Mouse (Mus musculus) CH12.LX (cell line): ENCODE results near the gene Hmga1b. TPM values are rescaled to one million over a fixed set of nuclear protein-coding genes. Genes with fewer than 3 reads are reported as not detected.
"Not testable (repeated sequence)": the region's sequence is repeated elsewhere in the genome, so short reads cannot be mapped to it uniquely, and the experiment has no call there.

Experiments used
- DNase-seq: peaks from one replicate; pipeline ENCODE4 v3.0.0-alpha.2; 2013; ENCODE audit errors: extremely low read depth
- H3K27ac ChIP-seq: 2 replicates; pipeline ENCODE4 v1.5.1; 2012; ENCODE audit warnings: low read depth, mild to moderate bottlenecking, control low read depth, moderate library complexity; ENCODE audit not compliant: insufficient read depth
- H3K27me3 ChIP-seq: replicated peaks from 2 replicates; pipeline ENCODE3; 2012; ENCODE audit warnings: inconsistent platforms
- H3K36me3 ChIP-seq, 2 experiments: replicated peaks in 1 of 2; 2 replicates each; pipeline versions ENCODE3 to v1.6.1; 2012; ENCODE audit warnings: inconsistent platforms in 1 of 2, low read length in 1 of 2, mild to moderate bottlenecking in 1 of 2, mixed read lengths in 1 of 2, moderate library complexity in 1 of 2; ENCODE audit not compliant: control insufficient read depth in 1 of 2, insufficient read depth in 1 of 2
- H3K4me1 ChIP-seq, 2 experiments: 2 replicates each; pipeline ENCODE4 v1.6.1; 2012; ENCODE audit warnings: inconsistent platforms in 1 of 2, moderate library complexity in 1 of 2; ENCODE audit not compliant: insufficient read depth in 2 of 2, control insufficient read depth in 1 of 2
- H3K4me2 ChIP-seq: 2 replicates; pipeline ENCODE4 v1.6.1; 2012; ENCODE audit warnings: low read depth, mild to moderate bottlenecking, control low read depth; ENCODE audit not compliant: poor library complexity, insufficient read depth, severe bottlenecking
- H3K4me3 ChIP-seq, 3 experiments: fragments of 150-350 bp in 1 of 3; sonication (generic) in 1 of 3; replicated peaks in 1 of 3; 2 replicates each; pipeline versions ENCODE3 to v1.5.1; 2011 to 2012; ENCODE audit warnings: low read depth in 2 of 3, low read length in 2 of 3, mild to moderate bottlenecking in 2 of 3, moderate library complexity in 2 of 3, control low read depth in 1 of 3, improper control_type of control experiment in 1 of 3, inconsistent platforms in 1 of 3, mixed read lengths in 1 of 3; ENCODE audit not compliant: poor library complexity in 1 of 3
- H3K79me2 ChIP-seq: replicated peaks from 2 replicates; pipeline ENCODE4 v1.6.1; 2012; ENCODE audit warnings: mild to moderate bottlenecking, moderate library complexity; ENCODE audit not compliant: control insufficient read depth, poor library complexity, insufficient read depth, severe bottlenecking; ENCODE audit errors: extremely low read depth
- H3K9ac ChIP-seq: 2 replicates; pipeline ENCODE4 v1.6.1; 2012; ENCODE audit warnings: low read depth, mild to moderate bottlenecking, control low read depth, moderate library complexity; ENCODE audit not compliant: insufficient read depth
- H3K9me3 ChIP-seq: replicated peaks from 2 replicates; pipeline ENCODE3; 2012; ENCODE audit warnings: low read length, inconsistent platforms, mixed read lengths
- E2F4 ChIP-seq: IDR thresholded peaks from 2 replicates; pipeline ENCODE4 v1.6.1; 2011; ENCODE audit warnings: low read depth, low read length, improper control_type of control experiment; ENCODE audit not compliant: insufficient replicate concordance
- GABPA ChIP-seq: IDR thresholded peaks from 2 replicates; pipeline ENCODE4 v1.6.1; 2012; ENCODE audit warnings: low read depth, low read length, improper control_type of control experiment, inconsistent platforms; ENCODE audit not compliant: insufficient replicate concordance
- IRF4 ChIP-seq: IDR thresholded peaks from 2 replicates; pipeline ENCODE4 v1.6.1; 2014; ENCODE audit warnings: low read depth, mild to moderate bottlenecking, inconsistent platforms, low read length, improper control_type of control experiment
- JUND ChIP-seq: conservative IDR thresholded peaks from 2 replicates; pipeline ENCODE4 v1.6.1; 2011; ENCODE audit warnings: low read depth, low read length, improper control_type of control experiment
- KAT2A ChIP-seq: IDR thresholded peaks from 2 replicates; pipeline ENCODE4 v1.6.1; 2012; ENCODE audit warnings: low read length, improper control_type of control experiment, inconsistent platforms; ENCODE audit not compliant: insufficient replicate concordance
- MXI1 ChIP-seq: IDR thresholded peaks from 2 replicates; pipeline ENCODE4 v1.6.1; 2011; ENCODE audit warnings: mild to moderate bottlenecking, low read depth, low read length, improper control_type of control experiment
- NELFE ChIP-seq: IDR thresholded peaks from 2 replicates; pipeline ENCODE4 v1.6.1; 2011; ENCODE audit warnings: low read depth, low read length, improper control_type of control experiment
- NRF1 ChIP-seq: IDR thresholded peaks from 2 replicates; pipeline ENCODE4 v1.6.1; 2014; ENCODE audit warnings: low read depth, mild to moderate bottlenecking, inconsistent platforms, low read length, improper control_type of control experiment, moderate library complexity
- PAX5 ChIP-seq: IDR thresholded peaks from 2 replicates; pipeline ENCODE4 v1.6.1; 2012; ENCODE audit warnings: low read length, inconsistent platforms, mixed read lengths
- SMC3 ChIP-seq: IDR thresholded peaks from 2 replicates; pipeline ENCODE4 v1.6.1; 2011; ENCODE audit warnings: low read depth, low read length, improper control_type of control experiment
- TBP ChIP-seq: conservative IDR thresholded peaks from 2 replicates; pipeline ENCODE4 v1.6.1; 2011; ENCODE audit warnings: low read depth, low read length, improper control_type of control experiment
- USF1 ChIP-seq: IDR thresholded peaks from 2 replicates; pipeline ENCODE4 v1.6.1; 2014; ENCODE audit warnings: low read depth, mild to moderate bottlenecking, inconsistent platforms, low read length, improper control_type of control experiment
- ZC3H11A ChIP-seq: IDR thresholded peaks from 2 replicates; pipeline ENCODE4 v1.6.1; 2012; ENCODE audit warnings: low read depth, mild to moderate bottlenecking, inconsistent platforms, low read length, improper control_type of control experiment
- ZMIZ1 ChIP-seq: IDR thresholded peaks from 2 replicates; pipeline ENCODE4 v1.6.1; 2012; ENCODE audit warnings: low read depth, mild to moderate bottlenecking, inconsistent platforms, low read length, improper control_type of control experiment
- ZNF384 ChIP-seq: IDR thresholded peaks from 2 replicates; pipeline ENCODE4 v1.6.1; 2012; ENCODE audit warnings: low read depth, low read length, improper control_type of control experiment, inconsistent platforms
- dilution Hi-C: fragments of 300-500 bp; cut with MboI; formaldehyde crosslinking; loops from 2 replicates; pipeline ENCODE4 v1.14.3; 2020; ENCODE audit warnings: low sequenced_read_pairs; ENCODE audit not compliant: extremely low pct_unique_long_range_greater_than_20kb, extremely low pct_ligation_motif_present
- in situ Hi-C: fragments of 300-500 bp; cut with MboI; formaldehyde crosslinking; loops from 3 replicates; pipeline ENCODE4 v1.14.3; 2019; ENCODE audit warnings: low sequenced_read_pairs, low pct_ligation_motif_present, low pct_unique_long_range_greater_than_20kb, mixed read lengths
- polyA plus RNA-seq: library from polyadenylated mRNA; unstranded; fragments of >175 nt; gene quantifications from 2 replicates; pipeline ENCODE4 v1.2.1, GENCODE M21; 2012; ENCODE audit warnings: low read depth; ENCODE audit not compliant: insufficient read length
- total RNA-seq, 2 experiments: library from RNA; depleted of rRNA; stranded (reverse); fragments of 300-350 nt in 1 of 2; fragments of >200 nt in 1 of 2; gene quantifications; 2 replicates each; pipeline ENCODE4 v1.2.3; 2012 to 2014

Gene Hmga1b
- total and polyA plus RNA-seq, 3 experiments = 126 to 414 (median 167) TPM

- Histone ChIP-seq H3K4me1 (peaks cover 8 to 13% of the 10 kb centered on the region in 2 experiments), H3K9ac (no peak overlapping the region), H3K4me3 (no peak overlapping the region)
Observed at GRCm38 (mm10) chr11:120728530-120729240, 33.9 kb upstream of the Hmga1b start.

GRCm38 (mm10) chr11:120729432-120730050 is 33.1 kb upstream of the Hmga1b start:
- peaks cover 12 to 16% of the 10 kb centered on the region in 2 experiments for H3K36me3 ChIP-seq
- DNase-seq = peak; percentile 40

More at GRCm38 (mm10) chr11:120728530-120729240, 33.9 kb upstream of the Hmga1b start:
- TF ChIP-seq IRF4 (no peak), USF1 (no peak), GABPA (no peak), MXI1 (no peak), E2F4 (no peak), NRF1 (no peak), SMC3 (no peak), ZNF384 (no peak), NELFE (no peak), PAX5 (no peak)
- TF ChIP-seq, all 38 proteins: peak for 0
- H3K27me3 ChIP-seq = peaks cover 46% of the 10 kb centered on the region
- H3K79me2 ChIP-seq = no peaks in the 10 kb centered on the region
- no peak overlapping the region for H3K27ac ChIP-seq
- no peaks in the 10 kb centered on the region for H3K9me3 ChIP-seq
- H3K36me3 ChIP-seq = peaks cover 12 to 21% of the 10 kb centered on the region in 2 experiments
- H3K4me2 ChIP-seq = no peak overlapping the region
- no peak for DNase-seq
- dilution Hi-C loops (no loop called here), in situ Hi-C loops (loop anchor here (5.0 kb wide), 1 partner anchor 39 kb away; no protein-coding TSS in a partner anchor)

GRCm38 (mm10) chr11:120730331-120730870 is 32.2 kb upstream of the Hmga1b start:
- peaks cover 8 to 13% of the 10 kb centered on the region in 2 experiments for H3K4me1 ChIP-seq
- dilution Hi-C loops = no loop called here
- peaks cover 5 to 9% of the 10 kb centered on the region in 2 experiments for H3K36me3 ChIP-seq
- no peak for DNase-seq
- H3K9ac ChIP-seq = no peak overlapping the region
- in situ Hi-C loops = no loop called here
- H3K9me3 ChIP-seq = no peaks in the 10 kb centered on the region
- no peak overlapping the region for H3K4me3 ChIP-seq
- no peaks in the 10 kb centered on the region for H3K79me2 ChIP-seq
- TF ChIP-seq E2F4 = no peak
- TF ChIP-seq JUND = no peak
- TF ChIP-seq ZMIZ1 = no peak
- no peak for TF ChIP-seq TBP
- TF ChIP-seq KAT2A = no peak
- TF ChIP-seq ZC3H11A = no peak
- TF ChIP-seq SMC3 = no peak
- H3K4me2 ChIP-seq = no peak overlapping the region
- H3K27me3 ChIP-seq = peaks cover 59% of the 10 kb centered on the region
- H3K27ac ChIP-seq = no peak overlapping the region

More at GRCm38 (mm10) chr11:120729432-120730050, 33.1 kb upstream of the Hmga1b start:
- H3K9ac ChIP-seq, H3K4me3 ChIP-seq, H3K27ac ChIP-seq, H3K9me3 ChIP-seq, dilution Hi-C loops, H3K79me2 ChIP-seq: not testable (repeated sequence)
- Histone ChIP-seq H3K27me3 (peaks cover 54% of the 10 kb centered on the region), H3K4me1 (peaks cover 8 to 13% of the 10 kb centered on the region in 2 experiments), H3K4me2 (peak overlapping the region; percentile 27)
- in situ Hi-C loops = loop anchor here (5.0 kb wide), 1 partner anchor 38 kb away; no protein-coding TSS in a partner anchor
